Mouse (Mus musculus) monocyte, adult 2 months (primary cell): ENCODE results near the gene Bicra.
A peak's percentile ranks its signal among the peaks of the same experiment; 100 is the strongest.

Source experiments
- DNase-seq, 2 experiments: peaks; one replicate each; pipeline ENCODE4 v3.0.0; 2022; ENCODE audit warnings: low spot score in 2 of 2, low read depth in 1 of 2

Bicra gene

GRCm38 (mm10) chr7:16048675-16049575 lies 1.2 kb upstream of the Bicra start:
- DNase-seq = no peak

GRCm38 (mm10) chr7:16048164-16048564 lies 443 bp upstream of the Bicra start:
- DNase-seq = peak; percentile 91 to 95

- DNase-seq = peak in 1 of 2 experiments; percentile 61
Observed at GRCm38 (mm10) chr7:16046481-16047337, 1.0 kb downstream of the Bicra start.

GRCm38 (mm10) chr7:16046101-16046480 lies 1.6 kb downstream of the Bicra start:
- DNase-seq = peak in 1 of 2 experiments; percentile 29

- DNase-seq = no peak
Observed at GRCm38 (mm10) chr7:16045538-16045937, 2.2 kb downstream of the Bicra start.

DNA sequence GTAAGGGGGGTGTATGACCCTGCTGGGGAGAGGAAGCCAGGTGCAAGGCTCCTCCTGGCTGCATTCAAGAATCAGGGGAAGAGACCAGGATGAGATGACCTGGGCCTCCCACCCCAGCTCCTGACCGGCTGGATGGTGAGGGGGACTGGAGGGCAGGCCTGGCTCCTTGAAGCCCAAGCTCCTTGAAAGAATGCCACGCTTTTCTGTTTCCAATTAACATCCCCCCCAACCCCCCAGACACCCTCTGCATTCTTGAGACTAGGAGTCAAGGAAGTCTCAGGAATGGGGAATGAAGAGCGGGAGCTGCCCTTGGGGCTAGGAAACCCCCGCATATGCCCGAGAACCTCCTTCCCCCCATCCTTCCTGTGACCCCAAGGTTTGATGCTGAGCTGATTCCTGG lies 3.2 kb downstream of the Bicra start:
- no peak for DNase-seq

DNA sequence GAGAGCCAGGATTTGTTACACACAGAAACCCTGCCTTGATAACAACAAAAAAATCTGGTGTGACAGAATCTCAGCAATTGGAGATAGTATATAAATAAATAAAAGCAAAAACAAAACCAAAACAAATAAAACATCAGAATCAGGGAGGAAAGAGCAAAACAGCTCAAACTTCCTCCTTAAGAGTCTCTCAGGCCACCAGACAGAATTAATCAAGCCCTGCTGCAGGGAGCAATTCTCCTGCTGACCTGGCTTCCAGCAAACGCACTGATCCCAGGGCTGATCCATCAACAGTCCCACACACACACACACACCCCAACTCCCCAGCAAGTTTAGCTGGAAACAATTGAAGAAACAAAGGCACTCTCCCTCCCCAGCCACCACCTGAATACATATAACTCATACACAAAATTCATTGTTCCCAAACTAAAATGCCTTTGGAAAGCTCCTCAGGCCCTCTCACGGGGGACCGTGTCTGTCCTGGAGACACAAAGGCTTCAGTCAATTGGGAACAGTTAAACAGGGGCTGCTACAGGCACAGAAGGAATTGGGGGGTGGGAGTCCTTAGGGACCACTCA lies 3.8 kb downstream of the Bicra start:
- no peak for DNase-seq

DNA sequence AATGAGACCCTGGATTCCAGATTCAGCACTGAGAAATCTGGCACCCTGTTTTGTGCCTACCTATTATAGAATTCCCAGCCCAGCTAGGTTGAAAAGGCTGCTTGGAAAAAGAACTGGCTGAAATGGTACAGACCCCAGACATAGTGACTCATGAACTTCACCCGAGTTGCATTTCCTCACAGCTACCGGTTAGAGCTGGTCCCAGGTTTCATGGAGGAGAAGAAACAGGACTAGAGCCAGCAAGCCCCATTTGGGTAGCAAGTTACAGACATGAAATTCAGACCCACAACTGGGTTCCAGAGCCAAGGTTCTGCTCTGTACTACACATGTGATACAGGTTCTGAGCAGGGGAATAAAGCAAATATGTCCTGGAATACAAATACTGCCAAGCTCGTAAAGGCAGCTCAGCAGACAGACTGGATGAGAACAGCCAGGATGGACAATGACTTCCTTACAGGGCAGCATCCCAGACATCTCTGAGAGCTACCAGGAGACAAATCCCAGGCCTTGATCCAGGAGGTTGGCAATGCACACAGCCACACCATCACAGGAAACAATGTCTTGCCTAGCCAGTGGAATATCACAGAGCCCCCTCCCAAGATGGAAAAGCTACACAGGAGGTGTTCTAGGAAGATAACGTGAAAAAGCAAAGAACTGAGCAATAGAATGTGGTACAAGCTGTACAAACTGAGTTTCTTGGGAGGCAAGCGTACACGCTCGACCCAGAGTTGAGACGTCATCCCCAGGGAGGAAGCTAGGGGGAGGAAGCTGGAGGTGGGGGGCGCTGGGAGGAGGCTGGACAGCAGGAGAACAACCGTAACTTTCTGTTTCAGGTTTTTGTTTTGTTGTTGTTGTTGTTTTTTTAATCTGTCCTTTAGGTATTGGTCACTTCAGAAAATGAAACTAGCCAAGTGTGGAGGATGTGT lies 4.6 kb downstream of the Bicra start:
- DNase-seq = no peak

- DNase-seq = no peak
Observed at GRCm38 (mm10) chr7:16041208-16041607, 6.5 kb downstream of the Bicra start.

GRCm38 (mm10) chr7:16039363-16039762 lies 8.4 kb downstream of the Bicra start:
- no peak for DNase-seq

DNA sequence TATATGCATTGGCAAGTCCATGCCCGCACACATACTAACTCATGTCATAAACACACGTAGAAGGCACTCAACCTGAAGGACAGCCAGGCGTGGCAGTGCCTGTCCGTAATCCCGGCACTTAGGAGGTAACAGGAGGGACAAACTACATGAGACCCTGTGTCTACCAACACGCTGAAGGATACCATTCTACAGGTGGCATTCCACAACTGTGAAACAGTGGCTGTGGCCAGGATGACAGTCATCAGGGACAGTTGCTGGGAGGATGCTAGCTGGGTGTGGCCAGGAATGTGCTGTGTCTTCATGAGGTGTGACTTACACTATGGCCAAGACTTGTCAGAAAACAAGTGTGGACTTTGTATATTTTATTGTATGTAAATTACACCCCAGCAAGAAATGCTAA lies 10.7 kb downstream of the Bicra start:
- no peak for DNase-seq

DNA sequence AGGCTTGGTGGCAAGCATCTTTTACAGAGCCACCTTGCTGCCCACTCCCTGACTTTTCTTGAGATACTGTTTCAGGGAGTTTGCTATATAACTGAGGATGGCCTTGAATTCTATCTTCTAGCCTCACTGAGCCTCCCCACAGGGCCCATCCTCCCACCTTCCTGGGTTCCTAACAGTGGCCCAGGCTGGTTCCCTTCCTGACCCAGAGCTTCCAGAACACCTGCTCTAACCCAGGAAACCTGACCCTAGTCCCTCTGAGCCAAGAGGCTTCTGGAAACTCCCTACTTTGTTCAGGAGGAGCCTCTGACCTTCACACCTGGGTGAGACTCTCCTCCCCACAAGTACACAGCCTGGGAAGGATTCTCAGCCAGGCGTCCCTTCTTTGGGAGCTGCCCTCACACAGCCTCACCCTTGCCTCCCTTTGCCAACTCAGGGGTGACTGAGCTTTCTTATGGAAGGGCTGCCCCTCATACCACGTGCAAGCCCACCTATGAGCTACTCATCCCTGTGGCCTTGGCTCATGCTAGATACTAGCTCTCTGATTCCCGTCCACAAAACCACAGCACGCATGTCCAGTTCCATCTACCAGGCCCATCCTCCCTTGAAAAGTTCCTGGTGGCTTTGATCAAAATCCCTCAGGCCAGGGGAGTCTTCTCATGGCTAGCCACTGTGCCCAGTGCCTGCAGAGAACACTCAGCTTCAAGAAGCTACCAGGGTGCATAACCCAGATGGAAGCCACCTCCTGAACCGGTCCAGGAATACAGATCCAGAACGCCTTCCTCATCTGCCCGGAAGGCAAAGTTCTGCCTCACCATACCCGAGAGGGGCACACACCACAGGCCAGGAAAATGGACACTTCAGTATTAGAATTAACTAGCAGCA lies 13.9 kb downstream of the Bicra start:
- no peak for DNase-seq

DNA sequence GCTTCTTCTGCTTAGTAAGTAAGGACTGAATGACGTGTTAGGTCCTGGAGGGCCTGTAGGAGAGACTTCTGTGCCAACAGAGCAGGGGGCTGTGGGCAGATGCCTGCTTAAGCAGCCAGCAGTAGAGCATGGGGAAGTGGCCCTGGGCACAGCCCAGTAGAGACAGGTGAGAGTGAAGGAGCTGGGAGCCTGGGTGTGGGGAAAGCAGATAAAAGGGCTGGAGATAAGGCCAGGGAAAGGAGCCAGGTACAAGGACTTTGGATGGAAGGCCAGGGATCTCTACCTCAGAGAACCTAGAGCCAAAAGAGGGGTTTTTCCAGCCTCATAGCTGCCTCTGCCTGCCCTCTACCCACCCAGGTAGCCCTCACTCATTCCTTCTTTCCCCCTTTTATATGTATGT lies 14.7 kb downstream of the Bicra start:
- DNase-seq = no peak

DNA sequence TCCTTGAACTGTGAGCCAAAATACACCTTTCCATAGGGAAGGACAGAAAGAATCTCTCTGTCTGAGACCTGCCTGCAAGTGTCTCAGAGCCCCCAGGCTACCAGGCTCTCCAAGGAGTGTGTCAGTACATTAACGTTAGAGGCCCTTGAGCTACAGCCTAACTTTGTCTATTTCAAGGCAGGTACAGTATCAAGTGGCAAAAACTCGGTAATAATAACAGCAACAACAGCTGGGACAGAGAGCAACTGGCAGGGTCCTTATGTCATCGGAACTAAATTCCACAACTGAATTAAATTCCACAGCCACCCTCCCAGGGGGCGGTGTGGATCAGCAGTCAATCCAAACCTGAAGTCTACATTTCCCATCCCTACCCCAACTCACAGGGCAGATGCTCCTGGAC lies 16.6 kb downstream of the Bicra start:
- no peak for DNase-seq

DNA sequence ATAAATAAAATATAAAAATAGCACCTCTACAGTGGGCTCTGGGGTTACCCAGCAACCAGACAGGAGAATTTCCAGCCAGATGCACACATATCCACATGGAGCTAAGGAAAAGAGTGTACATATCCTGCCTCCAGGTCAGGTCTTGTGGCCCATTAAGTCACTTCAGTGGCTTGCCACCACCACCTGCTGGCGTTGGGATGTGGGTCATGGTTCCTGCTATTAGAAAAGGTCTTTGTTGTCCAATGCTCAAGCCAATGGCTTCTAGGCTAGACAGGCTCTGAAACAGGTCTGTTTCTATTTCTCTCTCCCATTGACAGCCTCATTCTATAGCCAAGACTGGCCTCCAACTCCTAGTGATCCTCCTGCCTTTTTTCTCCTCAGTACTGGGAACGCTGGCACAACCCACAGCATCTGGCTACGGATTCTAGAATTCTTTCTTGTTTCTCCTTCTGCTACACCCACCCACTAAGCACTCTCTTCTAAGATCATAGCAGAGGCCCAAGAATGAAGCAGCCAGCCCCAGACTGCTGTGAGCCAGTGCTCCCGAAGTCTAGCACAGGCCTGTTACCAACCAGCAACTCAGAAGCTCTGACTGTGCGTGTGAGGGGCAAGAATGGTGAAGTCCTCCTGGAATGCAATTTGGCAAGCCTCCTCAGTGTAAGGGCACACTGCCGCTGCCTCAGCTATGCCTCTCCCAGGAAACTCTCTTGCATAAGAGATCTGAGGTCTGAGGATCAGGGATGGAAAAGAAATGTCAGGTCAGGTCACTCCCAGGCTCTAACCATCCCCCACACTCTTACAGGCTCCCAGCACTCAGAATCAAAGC lies 19.4 kb downstream of the Bicra start:
- no peak for DNase-seq

DNA sequence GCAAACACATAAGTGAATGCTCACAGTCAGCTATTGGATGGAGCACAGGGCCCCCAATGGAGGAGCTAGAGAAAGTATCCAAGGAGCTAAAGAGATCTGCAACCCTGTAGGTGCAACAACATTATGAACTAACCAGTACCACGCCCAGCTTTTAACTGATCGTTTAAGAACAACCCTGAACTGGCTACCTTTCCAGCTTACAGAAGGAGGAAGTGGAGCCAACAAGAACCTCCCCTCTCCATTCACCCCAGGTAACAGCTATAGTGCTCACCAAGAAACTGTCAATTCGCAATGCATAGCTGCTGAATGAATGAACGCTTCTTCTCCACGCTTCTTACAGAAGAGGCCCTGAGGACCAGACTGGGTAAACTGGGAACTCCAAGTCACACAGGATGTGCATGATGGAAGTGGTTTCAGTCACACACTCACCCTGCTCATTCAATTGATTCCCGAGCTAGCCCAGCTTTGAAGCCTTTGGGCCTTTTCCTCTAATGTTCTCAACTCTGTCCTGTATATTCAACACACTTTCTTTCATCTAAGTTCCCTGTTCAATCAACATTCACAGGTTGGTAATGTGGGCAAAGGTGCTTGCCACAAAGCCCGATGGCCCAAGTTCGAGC lies 23.0 kb downstream of the Bicra start:
- no peak for DNase-seq

- DNase-seq = no peak
Observed at GRCm38 (mm10) chr7:16019256-16020094, 28.2 kb downstream of the Bicra start.
